Mouse (Mus musculus): ENCODE data around the gene Loxl3. TPM values are rescaled to one million over a fixed set of nuclear protein-coding genes. Genes with fewer than 3 reads are reported as not detected.

Loxl3 gene
- polyA plus RNA-seq, 1 experiment, result 0.01 TPM

DNA sequence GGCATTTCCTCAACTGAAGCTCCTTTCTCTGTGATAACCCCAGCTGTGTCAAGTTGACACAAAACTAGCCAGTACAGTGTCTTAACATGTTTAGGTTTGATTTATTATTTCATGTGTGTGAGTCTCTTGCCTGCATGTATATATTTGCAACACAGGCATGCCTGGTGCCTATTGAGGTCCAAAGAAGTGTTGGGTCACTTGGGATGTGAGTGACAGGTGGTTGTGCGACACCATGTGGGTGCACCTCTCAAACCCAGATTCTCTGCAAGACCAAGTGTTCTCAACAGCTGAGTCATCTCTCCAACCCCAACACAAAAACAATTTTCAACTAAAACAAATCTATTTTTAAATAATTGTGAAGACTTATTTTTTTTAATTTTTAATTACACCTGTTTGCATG is 30.9 kb upstream of the Loxl3 start:
- TF ChIP-seq TAL1 (IDR thresholded peaks at IDR 0.05; ENCODE audit: low read length), result no peak
- TF ChIP-seq GATA1 (IDR thresholded peaks at IDR 0.05; ENCODE audit: low read length), result no peak

DNA sequence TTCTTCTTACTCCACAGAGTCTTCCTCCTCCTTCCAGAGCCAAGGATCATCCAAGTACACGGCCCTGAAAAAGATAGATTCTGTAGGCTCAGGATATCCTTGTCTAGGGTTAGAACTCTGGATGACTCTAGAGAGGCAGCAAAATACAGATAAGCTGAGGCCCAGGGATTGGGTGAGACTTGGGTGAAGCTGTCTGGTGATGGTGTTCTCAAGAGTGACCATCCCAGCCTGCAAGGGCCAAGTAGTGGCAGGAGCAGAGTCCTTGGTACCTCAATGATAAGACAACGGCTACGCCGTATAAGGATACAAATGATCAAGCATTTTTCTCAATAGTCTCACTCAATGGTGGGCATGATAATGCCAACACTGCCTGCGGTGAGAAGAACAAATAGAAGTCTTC is 30.1 kb upstream of the Loxl3 start:
- H3K36me3 ChIP-seq (ENCODE audit: control insufficient read depth), result peaks cover 4% of the 10 kb centered on the region
- peaks cover 3% of the 10 kb centered on the region; the same call in 1 of the 2 replicates for H3K9me3 ChIP-seq (ENCODE audit: control insufficient read depth, low read length)
- TF ChIP-seq GATA1 (IDR thresholded peaks at IDR 0.05; ENCODE audit: low read length) (peak; percentile 46; the same call in 1 of the 2 replicates), TAL1 (IDR thresholded peaks at IDR 0.05; ENCODE audit: low read length) (no peak)
- H3K27me3 ChIP-seq (ENCODE audit: control insufficient read depth), result no peaks in the 10 kb centered on the region
- peaks cover 76% of the 10 kb centered on the region for H3K4me1 ChIP-seq (ENCODE audit: control insufficient read depth)
- H3K4me3 ChIP-seq (replicated peaks), result peak overlapping the region; percentile 44

More for the DNA sequence above, 30.9 kb upstream of the Loxl3 start:
- Histone ChIP-seq H3K4me3 (replicated peaks) (no peak overlapping the region), H3K27me3 (ENCODE audit: control insufficient read depth) (no peaks in the 10 kb centered on the region), H3K36me3 (ENCODE audit: control insufficient read depth) (no peaks in the 10 kb centered on the region; the same call in 1 of the 2 replicates), H3K4me1 (ENCODE audit: control insufficient read depth) (peaks cover 78% of the 10 kb centered on the region), H3K9me3 (ENCODE audit: control insufficient read depth, low read length) (no peaks in the 10 kb centered on the region)

DNA sequence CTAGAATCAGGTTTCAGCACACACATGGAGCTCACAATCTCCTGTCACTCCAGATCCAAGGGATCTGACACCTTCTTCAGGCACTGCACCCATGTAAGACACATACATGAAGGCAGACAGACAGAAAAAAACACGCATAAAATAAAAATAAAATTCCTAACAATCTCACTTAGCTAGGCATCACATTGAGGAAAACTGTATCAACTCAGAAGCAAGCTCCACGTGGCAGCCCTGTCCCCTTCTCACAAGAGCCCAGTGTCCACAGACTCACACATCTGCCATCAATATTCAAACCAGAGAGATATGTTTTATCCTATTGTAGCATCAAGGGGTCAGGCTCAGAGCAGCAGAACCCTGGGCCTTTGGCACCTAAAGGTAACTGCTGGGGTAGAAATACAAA is 29.7 kb upstream of the Loxl3 start:
- no peaks in the 10 kb centered on the region for H3K27me3 ChIP-seq (ENCODE audit: control insufficient read depth)
- H3K9me3 ChIP-seq (ENCODE audit: control insufficient read depth, low read length), result peaks cover 3% of the 10 kb centered on the region; the same call in 1 of the 2 replicates
- H3K36me3 ChIP-seq (ENCODE audit: control insufficient read depth), result peaks cover 4% of the 10 kb centered on the region
- TF ChIP-seq GATA1 (IDR thresholded peaks at IDR 0.05; ENCODE audit: low read length), result no peak
- TF ChIP-seq TAL1 (IDR thresholded peaks at IDR 0.05; ENCODE audit: low read length), result no peak
- peaks cover 77% of the 10 kb centered on the region for H3K4me1 ChIP-seq (ENCODE audit: control insufficient read depth)
- H3K4me3 ChIP-seq (replicated peaks), result peak overlapping the region; percentile 44

DNA sequence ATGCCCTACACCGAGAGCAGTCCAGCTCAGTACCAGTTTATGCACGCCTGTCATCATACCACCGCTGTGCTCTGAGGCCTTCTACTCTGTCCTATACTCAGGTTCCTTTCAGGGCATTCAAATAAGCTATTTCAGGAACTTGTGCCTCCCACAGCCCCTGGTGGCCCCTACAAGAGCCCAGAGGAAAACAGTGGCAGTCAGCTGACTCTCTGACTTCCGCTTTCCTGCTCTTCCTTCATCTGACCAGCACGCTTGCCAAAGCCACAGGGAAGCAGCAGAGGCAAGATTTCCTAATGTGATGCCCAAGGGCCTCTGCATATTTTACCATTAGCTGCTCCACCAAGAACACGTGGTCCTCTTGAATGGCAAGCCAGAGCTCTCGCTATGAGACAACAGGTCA is 29.1 kb upstream of the Loxl3 start:
- H3K4me1 ChIP-seq (ENCODE audit: control insufficient read depth), result peaks cover 78% of the 10 kb centered on the region
- peaks cover 3% of the 10 kb centered on the region; the same call in 1 of the 2 replicates for H3K9me3 ChIP-seq (ENCODE audit: control insufficient read depth, low read length)
- H3K36me3 ChIP-seq (ENCODE audit: control insufficient read depth), result peaks cover 4% of the 10 kb centered on the region
- no peak overlapping the region for H3K4me3 ChIP-seq (replicated peaks)
- no peaks in the 10 kb centered on the region for H3K27me3 ChIP-seq (ENCODE audit: control insufficient read depth)
- no peak for TF ChIP-seq TAL1 (IDR thresholded peaks at IDR 0.05; ENCODE audit: low read length)
- TF ChIP-seq GATA1 (IDR thresholded peaks at IDR 0.05; ENCODE audit: low read length), result no peak

DNA sequence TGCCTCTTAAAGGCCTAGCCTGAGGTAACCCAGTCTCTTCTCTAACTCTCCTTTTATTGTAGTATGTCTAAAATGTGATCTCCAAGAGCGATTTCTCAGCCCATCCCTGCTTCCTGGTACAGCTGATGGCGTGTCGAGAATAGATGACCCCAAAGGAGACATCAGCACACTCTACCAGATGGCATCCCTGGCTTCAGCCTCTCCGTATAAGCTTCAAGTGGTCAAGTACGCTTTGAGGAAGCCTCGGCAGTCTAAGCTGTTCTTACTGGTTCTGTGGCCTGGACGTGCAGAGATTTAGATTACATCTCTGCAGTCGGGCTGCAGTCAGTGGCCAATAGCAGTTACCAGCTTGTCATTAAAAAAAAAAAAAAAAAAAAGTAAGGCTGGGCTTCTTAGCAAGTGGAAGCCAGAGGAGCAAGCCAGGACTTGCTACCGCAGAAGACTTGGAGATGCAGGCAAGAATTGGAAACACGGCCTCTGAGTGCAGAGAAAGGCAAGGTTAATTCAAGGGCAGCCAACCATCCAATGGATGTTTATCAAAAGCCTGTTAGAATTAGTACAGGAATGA is 28.4 kb upstream of the Loxl3 start:
- Histone ChIP-seq H3K36me3 (ENCODE audit: control insufficient read depth) (peaks cover 4% of the 10 kb centered on the region), H3K4me1 (ENCODE audit: control insufficient read depth) (peaks cover 80% of the 10 kb centered on the region), H3K9me3 (ENCODE audit: control insufficient read depth, low read length) (peaks cover 3% of the 10 kb centered on the region; the same call in 1 of the 2 replicates), H3K27me3 (ENCODE audit: control insufficient read depth) (no peaks in the 10 kb centered on the region), H3K4me3 (replicated peaks) (no peak overlapping the region)
- TF ChIP-seq GATA1 (IDR thresholded peaks at IDR 0.05; ENCODE audit: low read length) (no peak), TAL1 (IDR thresholded peaks at IDR 0.05; ENCODE audit: low read length) (no peak)

DNA sequence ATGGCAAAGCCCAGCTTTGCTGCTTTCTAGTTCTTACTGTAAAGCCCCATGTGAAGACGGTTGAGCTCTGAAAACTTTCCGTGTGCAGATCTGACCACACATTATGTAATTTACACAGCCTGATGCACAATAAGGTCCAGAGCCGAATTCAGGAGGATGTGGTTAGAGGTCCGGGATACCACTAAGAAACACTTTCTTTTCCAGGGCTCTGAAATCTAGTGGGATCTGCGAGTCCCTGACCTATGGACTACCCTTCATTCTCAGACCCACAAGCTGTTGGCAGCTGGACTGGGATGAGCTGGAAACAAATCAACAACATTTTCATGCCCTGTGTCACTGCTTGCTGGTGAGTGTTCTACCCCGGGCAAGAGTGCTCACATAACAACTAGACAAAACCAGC is 27.9 kb upstream of the Loxl3 start:
- no peak for TF ChIP-seq GATA1 (IDR thresholded peaks at IDR 0.05; ENCODE audit: low read length)
- TF ChIP-seq TAL1 (IDR thresholded peaks at IDR 0.05; ENCODE audit: low read length), result no peak
- Histone ChIP-seq H3K27me3 (ENCODE audit: control insufficient read depth) (no peaks in the 10 kb centered on the region), H3K4me3 (replicated peaks) (no peak overlapping the region), H3K9me3 (ENCODE audit: control insufficient read depth, low read length) (peaks cover 3% of the 10 kb centered on the region; the same call in 1 of the 2 replicates), H3K4me1 (ENCODE audit: control insufficient read depth) (peaks cover 86% of the 10 kb centered on the region), H3K36me3 (ENCODE audit: control insufficient read depth) (peaks cover 4% of the 10 kb centered on the region)

DNA sequence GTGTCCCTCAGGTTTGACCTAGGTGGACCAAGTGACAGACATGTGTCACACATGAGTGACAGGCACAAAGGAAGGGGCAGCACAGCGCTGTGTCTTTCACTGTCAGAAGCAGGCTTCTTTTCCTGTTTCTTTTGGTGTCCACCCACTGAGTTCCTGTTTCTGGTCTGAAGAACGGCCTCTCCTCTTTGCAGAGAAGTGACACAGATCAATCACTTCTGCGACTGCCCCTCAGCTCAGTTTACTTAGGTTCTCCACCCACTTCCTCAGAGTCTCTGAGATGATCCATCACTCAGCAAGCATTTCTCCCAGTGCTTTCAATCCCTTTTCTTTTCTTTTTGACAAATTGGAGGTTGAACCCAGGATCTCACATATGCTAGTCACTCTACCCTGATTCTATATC is 25.3 kb upstream of the Loxl3 start:
- peaks cover 91% of the 10 kb centered on the region for H3K4me1 ChIP-seq (ENCODE audit: control insufficient read depth)
- H3K36me3 ChIP-seq (ENCODE audit: control insufficient read depth), result peaks cover 12% of the 10 kb centered on the region
- TF ChIP-seq TAL1 (IDR thresholded peaks at IDR 0.05; ENCODE audit: low read length) (no peak), GATA1 (IDR thresholded peaks at IDR 0.05; ENCODE audit: low read length) (no peak)
- H3K4me3 ChIP-seq (replicated peaks), result no peak overlapping the region
- H3K27me3 ChIP-seq (ENCODE audit: control insufficient read depth), result no peaks in the 10 kb centered on the region
- H3K9me3 ChIP-seq (ENCODE audit: control insufficient read depth, low read length), result peaks cover 3% of the 10 kb centered on the region; the same call in 1 of the 2 replicates

DNA sequence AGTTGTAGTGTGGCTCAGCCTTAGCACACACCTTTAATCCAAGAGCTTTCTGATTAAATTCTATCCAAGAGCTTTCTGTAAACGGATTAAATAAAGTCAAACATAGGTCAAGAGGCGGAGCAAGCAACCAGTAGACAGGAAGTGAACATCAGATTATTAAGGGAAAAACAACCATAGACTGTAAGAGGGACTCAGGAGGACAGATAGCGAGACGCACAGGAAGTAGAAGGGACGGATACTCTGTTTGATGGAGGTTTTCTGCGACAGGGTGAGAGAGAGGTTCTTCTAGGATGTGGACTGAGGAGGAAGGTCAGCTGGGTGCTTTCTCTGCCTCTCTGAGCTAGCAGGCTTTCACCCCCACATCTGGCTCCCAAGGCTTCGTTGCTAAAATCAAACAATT is 24.0 kb upstream of the Loxl3 start:
- TF ChIP-seq GATA1 (IDR thresholded peaks at IDR 0.05; ENCODE audit: low read length) (no peak), TAL1 (IDR thresholded peaks at IDR 0.05; ENCODE audit: low read length) (no peak)
- Histone ChIP-seq H3K4me1 (ENCODE audit: control insufficient read depth) (peaks cover 91% of the 10 kb centered on the region), H3K27me3 (ENCODE audit: control insufficient read depth) (no peaks in the 10 kb centered on the region), H3K9me3 (ENCODE audit: control insufficient read depth, low read length) (peaks cover 3% of the 10 kb centered on the region; the same call in 1 of the 2 replicates), H3K36me3 (ENCODE audit: control insufficient read depth) (peaks cover 14% of the 10 kb centered on the region), H3K4me3 (replicated peaks) (peak overlapping the region; percentile 50)

DNA sequence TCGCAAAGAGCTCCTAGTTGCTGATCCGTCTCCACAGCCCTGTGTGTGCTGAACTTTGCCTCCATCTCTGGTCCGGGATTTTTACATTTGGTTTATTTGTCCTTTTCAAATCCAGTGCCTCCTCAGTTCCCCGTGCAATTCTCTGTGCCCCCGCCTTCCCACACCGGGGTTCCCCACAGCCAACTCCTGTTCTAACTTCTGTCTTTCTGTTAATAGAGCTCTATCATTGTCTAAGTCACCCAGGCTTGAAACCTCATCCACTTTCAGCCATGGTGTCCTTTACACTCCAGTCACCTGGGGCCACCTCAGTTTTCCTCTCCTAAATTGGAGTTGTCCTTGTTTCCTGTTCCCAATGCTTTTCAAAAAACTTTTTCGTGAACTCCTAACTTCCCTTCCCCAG is 22.7 kb upstream of the Loxl3 start:
- Histone ChIP-seq H3K9me3 (ENCODE audit: control insufficient read depth, low read length) (peaks cover 3% of the 10 kb centered on the region; the same call in 1 of the 2 replicates), H3K27me3 (ENCODE audit: control insufficient read depth) (no peaks in the 10 kb centered on the region), H3K36me3 (ENCODE audit: control insufficient read depth) (peaks cover 17% of the 10 kb centered on the region), H3K4me1 (ENCODE audit: control insufficient read depth) (peaks cover 91% of the 10 kb centered on the region), H3K4me3 (replicated peaks) (no peak overlapping the region)
- no peak for TF ChIP-seq TAL1 (IDR thresholded peaks at IDR 0.05; ENCODE audit: low read length)
- TF ChIP-seq GATA1 (IDR thresholded peaks at IDR 0.05; ENCODE audit: low read length), result no peak

All from erythroblast, embryonic 14.5 days (primary cell).